Mouse (Mus musculus) heart, adult 2 months (tissue): ENCODE measurements around the gene Olfr373.
A peak's percentile ranks its signal among the peaks of the same experiment; 100 is the strongest.

ENCODE experiments used
- CTCF ChIP-seq: fragments of 200-600 bp; IDR thresholded peaks from 2 replicates; pipeline ENCODE4 v1.8.1; 2022; ENCODE audit warnings: antibody characterized with exemption, mild to moderate bottlenecking, moderate library complexity
- EP300 ChIP-seq: fragments of 200-500 bp; IDR thresholded peaks from 2 replicates; pipeline ENCODE4 v1.6.1; 2011; ENCODE audit warnings: low read depth, low read length, control low read depth; ENCODE audit not compliant: insufficient read depth
- POLR2A ChIP-seq: fragments of 200-500 bp; IDR thresholded peaks from 2 replicates; pipeline ENCODE4 v1.6.1; 2011; ENCODE audit warnings: mild to moderate bottlenecking, low read depth, low read length, control low read depth; ENCODE audit not compliant: insufficient read depth

- no peak for TF ChIP-seq CTCF
- peak; percentile 69 for TF ChIP-seq POLR2A
- peak; percentile 77; the same call in 1 of the 2 replicates for TF ChIP-seq EP300
Measured at GRCm38 (mm10) chr8:72136302-72136978, 53.5 kb downstream of the Olfr373 start.
